Mouse (Mus musculus): ENCODE measurements at regions not wholly inside any gene's neighbourhood (a gene's known extent, or its start where the extent isn't known, plus 50 kb on each side); places are given as distances from the start of the nearest gene placed in this dataset.

GRCm38 (mm10) chr10:50241645-50242044, 350.8 kb upstream of the Ascc3 start:
- no peaks in the 10 kb centered on the region for H3K36me3 ChIP-seq
- no peaks in the 10 kb centered on the region for H3K27me3 ChIP-seq
- no peak overlapping the region for H3K4me3 ChIP-seq
- H3K9ac ChIP-seq: no peak overlapping the region
- H3K27ac ChIP-seq: no peak overlapping the region
- no peaks in the 10 kb centered on the region for H3K4me1 ChIP-seq
- 81% methylated on average over 4 of the region's 4 CpGs for WGBS
- H3K4me2 ChIP-seq (replicated peaks): no peak overlapping the region
- no peak for ATAC-seq (ENCODE audit: low FRiP score, low read depth)
- no peaks in the 10 kb centered on the region for H3K9me3 ChIP-seq

- Histone ChIP-seq H3K9ac (no peak overlapping the region), H3K36me3 (no peaks in the 10 kb centered on the region), H3K4me2 (replicated peaks) (no peak overlapping the region), H3K4me3 (no peak overlapping the region), H3K27me3 (no peaks in the 10 kb centered on the region), H3K4me1 (peaks cover 8% of the 10 kb centered on the region; the same call in 1 of the 2 replicates), H3K9me3 (no peaks in the 10 kb centered on the region), H3K27ac (no peak overlapping the region)
- ATAC-seq (ENCODE audit: low FRiP score, low read depth): no peak
- WGBS: 20% methylated on average over 2 of the region's 2 CpGs
Measured at GRCm38 (mm10) chr10:50203587-50203986, 388.9 kb upstream of the Ascc3 start.

DNA sequence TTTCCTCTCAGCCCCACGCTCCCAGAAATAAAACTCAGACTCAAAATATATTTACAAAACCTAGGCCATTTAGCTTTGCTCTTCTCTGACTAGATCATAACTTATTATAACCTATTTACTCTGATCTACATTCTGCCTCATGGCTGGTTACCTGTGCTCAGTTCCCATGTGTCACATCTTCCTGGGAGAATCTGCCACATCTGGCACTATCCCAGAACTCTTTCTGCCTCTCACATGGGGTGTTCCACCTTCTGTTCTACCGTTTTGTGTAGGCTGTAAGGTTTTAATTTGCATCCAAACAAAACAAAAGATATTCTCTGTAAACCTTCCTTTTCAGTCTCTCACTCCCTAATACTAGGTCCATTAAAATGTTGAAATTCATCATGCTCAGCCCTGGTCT, 390.8 kb upstream of the Ascc3 start:
- Histone ChIP-seq H3K27me3 (no peaks in the 10 kb centered on the region), H3K4me2 (replicated peaks) (no peak overlapping the region), H3K27ac (no peak overlapping the region), H3K9me3 (no peaks in the 10 kb centered on the region), H3K9ac (no peak overlapping the region), H3K36me3 (no peaks in the 10 kb centered on the region), H3K4me3 (no peak overlapping the region), H3K4me1 (peaks cover 12% of the 10 kb centered on the region; the same call in 1 of the 2 replicates)
- ATAC-seq (ENCODE audit: low FRiP score, low read depth): no peak
- WGBS: 65% methylated on average over 2 of the region's 2 CpGs

DNA sequence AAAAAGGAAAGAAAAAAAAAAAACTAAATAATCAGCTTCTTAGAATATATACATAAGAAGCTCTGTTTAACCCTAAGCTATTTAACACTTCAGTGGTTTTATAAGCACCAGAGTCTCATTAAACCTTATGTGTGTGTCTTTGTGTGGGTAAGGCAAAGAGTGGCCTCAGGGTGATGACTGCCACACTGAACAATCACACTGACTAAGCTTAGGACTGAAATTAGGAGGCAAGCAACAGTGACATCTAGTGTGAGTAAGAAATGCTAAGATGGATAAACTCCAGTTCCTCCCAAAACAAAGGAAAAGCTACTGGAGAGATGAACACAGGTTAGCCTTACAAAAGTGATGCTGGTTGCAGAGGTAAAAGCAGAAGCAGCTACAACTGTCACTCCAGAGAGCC, 392.6 kb upstream of the Ascc3 start:
- H3K27ac ChIP-seq: no peak overlapping the region
- H3K9ac ChIP-seq: no peak overlapping the region
- H3K36me3 ChIP-seq: no peaks in the 10 kb centered on the region
- peak; percentile 44; the same call in 1 of the 2 replicates for ATAC-seq (ENCODE audit: low FRiP score, low read depth)
- no peak overlapping the region for H3K4me3 ChIP-seq
- no peak overlapping the region for H3K4me2 ChIP-seq (replicated peaks)
- peaks cover 12% of the 10 kb centered on the region; the same call in 1 of the 2 replicates for H3K4me1 ChIP-seq
- no peaks in the 10 kb centered on the region for H3K27me3 ChIP-seq
- H3K9me3 ChIP-seq: no peaks in the 10 kb centered on the region

DNA sequence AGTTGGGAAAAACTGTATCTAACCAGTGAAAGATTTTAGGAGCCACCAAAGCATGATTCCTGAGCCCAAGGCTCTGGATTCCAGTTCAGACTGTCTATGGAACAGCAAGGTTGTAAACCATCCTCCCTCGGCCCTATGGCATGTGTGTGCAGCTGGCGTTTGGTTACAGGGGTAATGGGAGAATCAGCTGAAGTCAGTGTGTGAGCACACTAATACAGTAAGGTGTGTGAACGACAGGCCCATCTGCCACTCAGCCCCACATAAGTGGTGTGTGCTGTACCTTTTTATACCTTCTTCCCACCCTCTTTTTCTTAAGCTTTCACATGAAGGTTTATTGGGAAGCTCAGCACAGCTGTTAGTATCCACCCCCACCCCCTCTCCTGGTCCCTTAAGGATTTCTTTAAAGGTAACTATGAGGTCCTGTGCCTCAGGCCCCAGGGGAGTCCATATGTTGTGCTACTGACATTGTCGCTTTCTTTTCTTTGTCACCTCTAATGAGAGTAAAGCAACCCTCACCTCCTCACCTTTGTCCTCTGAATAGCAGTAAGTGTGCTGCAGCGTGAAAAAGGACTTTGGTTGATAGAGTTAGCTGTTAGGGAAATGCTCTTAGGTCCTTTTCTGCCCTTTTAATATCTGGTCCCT, 394.5 kb upstream of the Ascc3 start:
- Histone ChIP-seq H3K27me3 (no peaks in the 10 kb centered on the region), H3K4me2 (replicated peaks) (no peak overlapping the region), H3K4me1 (peaks cover 12% of the 10 kb centered on the region; the same call in 1 of the 2 replicates), H3K27ac (no peak overlapping the region), H3K4me3 (no peak overlapping the region), H3K36me3 (no peaks in the 10 kb centered on the region), H3K9ac (no peak overlapping the region), H3K9me3 (no peaks in the 10 kb centered on the region)
- WGBS: 35% methylated on average over 5 of the region's 5 CpGs
- no peak for ATAC-seq (ENCODE audit: low FRiP score, low read depth)

DNA sequence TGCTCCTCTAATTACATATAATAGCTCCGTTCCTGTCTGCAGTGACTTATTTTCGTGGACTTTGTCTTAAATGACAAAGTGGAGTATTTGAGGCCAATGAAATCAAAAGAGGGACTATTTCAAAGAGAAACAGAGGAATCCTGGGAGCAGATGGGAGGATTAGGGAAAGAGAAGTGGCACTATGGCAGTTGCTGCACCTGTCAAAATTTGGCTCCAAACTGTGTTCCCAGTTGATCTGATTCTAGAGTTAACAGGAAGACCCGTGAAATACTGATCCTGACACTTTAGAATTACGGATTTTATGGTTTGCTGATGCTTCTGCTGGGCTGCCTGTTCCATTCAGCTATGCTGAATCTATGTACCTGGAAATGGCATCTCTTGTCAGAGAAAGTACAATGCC, 401.7 kb upstream of the Grik2 start:
- Histone ChIP-seq H3K36me3 (no peaks in the 10 kb centered on the region), H3K27ac (no peak overlapping the region), H3K9me3 (no peaks in the 10 kb centered on the region), H3K27me3 (no peaks in the 10 kb centered on the region), H3K4me2 (replicated peaks) (no peak overlapping the region), H3K4me3 (no peak overlapping the region), H3K9ac (no peak overlapping the region), H3K4me1 (no peaks in the 10 kb centered on the region)
- 67% methylated on average over 4 of the region's 4 CpGs for WGBS
- ATAC-seq (ENCODE audit: low FRiP score, low read depth): no peak

- Histone ChIP-seq H3K9ac (no peak overlapping the region), H3K9me3 (no peaks in the 10 kb centered on the region), H3K4me2 (replicated peaks) (no peak overlapping the region), H3K4me1 (no peaks in the 10 kb centered on the region), H3K27ac (no peak overlapping the region), H3K36me3 (no peaks in the 10 kb centered on the region), H3K4me3 (no peak overlapping the region), H3K27me3 (no peaks in the 10 kb centered on the region)
- 74% methylated on average over 6 of the region's 6 CpGs for WGBS
- ATAC-seq (ENCODE audit: low FRiP score, low read depth): no peak
Measured at GRCm38 (mm10) chr10:50169116-50169515, 380.6 kb upstream of the Grik2 start.

- no peak overlapping the region for H3K4me3 ChIP-seq
- no peaks in the 10 kb centered on the region for H3K27me3 ChIP-seq
- ATAC-seq (ENCODE audit: low FRiP score, low read depth): no peak
- no peak overlapping the region for H3K9ac ChIP-seq
- no peak overlapping the region for H3K4me2 ChIP-seq (replicated peaks)
- WGBS: 69% methylated on average over 1 of the region's 1 CpGs
- no peaks in the 10 kb centered on the region for H3K9me3 ChIP-seq
- H3K4me1 ChIP-seq: no peaks in the 10 kb centered on the region
- no peaks in the 10 kb centered on the region for H3K36me3 ChIP-seq
- H3K27ac ChIP-seq: no peak overlapping the region
Measured at GRCm38 (mm10) chr10:50138351-50138750, 349.8 kb upstream of the Grik2 start.

GRCm38 (mm10) chr10:50137783-50138182, 349.2 kb upstream of the Grik2 start:
- H3K9ac ChIP-seq: no peak overlapping the region
- no peaks in the 10 kb centered on the region for H3K36me3 ChIP-seq
- H3K27me3 ChIP-seq: no peaks in the 10 kb centered on the region
- H3K27ac ChIP-seq: no peak overlapping the region
- ATAC-seq (ENCODE audit: low FRiP score, low read depth): no peak
- no peaks in the 10 kb centered on the region for H3K4me1 ChIP-seq
- no peak overlapping the region for H3K4me3 ChIP-seq
- H3K9me3 ChIP-seq: no peaks in the 10 kb centered on the region
- 49% methylated on average over 7 of the region's 7 CpGs for whole genome bisulfite sequencing
- H3K4me2 ChIP-seq (replicated peaks): no peak overlapping the region

GRCm38 (mm10) chr10:50136165-50136564, 347.6 kb upstream of the Grik2 start:
- 89% methylated on average over 1 of the region's 1 CpGs for WGBS
- H3K4me1 ChIP-seq: no peaks in the 10 kb centered on the region
- H3K4me2 ChIP-seq (replicated peaks): no peak overlapping the region
- no peaks in the 10 kb centered on the region for H3K27me3 ChIP-seq
- ATAC-seq (ENCODE audit: low FRiP score, low read depth): no peak
- H3K27ac ChIP-seq: no peak overlapping the region
- no peaks in the 10 kb centered on the region for H3K9me3 ChIP-seq
- no peak overlapping the region for H3K9ac ChIP-seq
- H3K36me3 ChIP-seq: no peaks in the 10 kb centered on the region
- H3K4me3 ChIP-seq: no peak overlapping the region

DNA sequence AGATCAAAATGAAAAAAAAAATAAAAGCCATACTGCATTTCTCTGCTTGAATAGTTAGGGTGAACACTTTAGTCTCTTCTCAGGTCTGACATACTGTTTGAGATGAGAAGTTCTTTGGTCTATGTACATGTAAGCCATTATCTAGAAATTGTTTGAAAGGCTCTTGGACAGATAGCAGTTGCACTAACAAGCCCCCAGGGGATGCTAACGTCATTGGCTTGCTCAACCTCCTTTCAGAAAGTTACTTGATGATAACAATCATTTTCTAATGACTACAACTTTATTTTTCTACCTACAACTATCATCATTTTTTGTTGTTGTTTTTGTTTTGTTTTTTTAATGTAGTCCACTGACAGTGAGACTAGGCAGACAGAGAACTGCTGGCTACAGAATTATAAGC, 346.9 kb upstream of the Grik2 start:
- H3K36me3 ChIP-seq: no peaks in the 10 kb centered on the region

More for the DNA sequence above, 346.9 kb upstream of the Grik2 start:
- Histone ChIP-seq H3K27me3 (no peaks in the 10 kb centered on the region), H3K4me2 (replicated peaks) (no peak overlapping the region), H3K4me3 (no peak overlapping the region), H3K9ac (no peak overlapping the region), H3K4me1 (no peaks in the 10 kb centered on the region), H3K9me3 (no peaks in the 10 kb centered on the region), H3K27ac (no peak overlapping the region)
- ATAC-seq (ENCODE audit: low FRiP score, low read depth): no peak
- 48% methylated on average over 1 of the region's 1 CpGs for WGBS

Data from limb, embryonic 13.5 days (tissue).